Mouse (Mus musculus) heart, adult 18-20 months (tissue): ENCODE data around the gene Ppp1r1b. TPM values are rescaled to one million over a fixed set of nuclear protein-coding genes. Genes with fewer than 3 reads are reported as not detected.

Source experiments
- DNase-seq, 2 experiments: peaks; one replicate each; pipeline ENCODE4 v3.0.0; 2021 to 2022; ENCODE audit warnings: mixed read lengths in 1 of 2
- total RNA-seq, 2 experiments: library from RNA; stranded (reverse); gene quantifications; 2 replicates each; pipeline ENCODE4 v1.2.3; 2021

Gene Ppp1r1b
- total RNA-seq, 2 experiments from 2014 or later, result 4.3 to 5.1 TPM

DNA sequence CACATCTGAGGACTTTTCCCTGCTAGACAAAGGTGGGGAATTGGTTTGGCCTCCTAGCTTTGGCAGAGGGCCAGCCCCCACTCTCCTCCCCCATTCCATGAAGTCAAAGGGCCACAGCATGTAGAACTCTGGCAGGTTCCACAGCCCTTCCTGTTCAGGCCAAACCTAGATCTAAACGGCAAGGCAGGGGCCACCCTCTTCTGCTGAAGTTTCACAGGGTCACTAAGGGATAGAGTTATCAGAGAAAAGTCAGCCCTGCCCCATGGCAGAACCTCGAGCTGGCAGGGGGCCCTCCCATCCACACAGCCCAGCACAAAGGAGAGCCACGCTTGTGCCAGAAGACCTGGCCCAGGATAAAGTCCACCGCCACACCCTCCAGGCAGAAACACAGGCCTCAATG lies 46.8 kb downstream of the Ppp1r1b start:
- DNase-seq, result peak; percentile 66 to 83

DNA sequence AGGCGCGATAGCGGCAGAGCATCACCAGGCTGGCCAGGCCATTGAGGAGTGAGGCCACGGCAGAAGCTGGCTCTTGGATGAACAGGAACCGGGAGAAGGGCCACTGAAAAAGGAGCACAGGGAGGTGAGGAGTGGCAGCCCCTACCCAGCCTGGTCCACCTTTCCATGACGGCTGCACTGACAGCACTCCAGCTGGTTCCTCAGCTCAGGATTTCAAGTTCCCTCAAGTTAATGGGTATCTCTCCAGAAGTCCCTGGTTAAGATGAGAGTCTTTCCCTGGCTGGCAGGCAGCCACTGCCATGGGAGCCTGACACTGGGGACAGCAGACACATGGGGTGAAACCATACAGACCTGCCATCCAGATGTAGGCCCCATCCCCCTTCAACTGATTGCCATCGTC lies 49.7 kb downstream of the Ppp1r1b start:
- no peak for DNase-seq

DNA sequence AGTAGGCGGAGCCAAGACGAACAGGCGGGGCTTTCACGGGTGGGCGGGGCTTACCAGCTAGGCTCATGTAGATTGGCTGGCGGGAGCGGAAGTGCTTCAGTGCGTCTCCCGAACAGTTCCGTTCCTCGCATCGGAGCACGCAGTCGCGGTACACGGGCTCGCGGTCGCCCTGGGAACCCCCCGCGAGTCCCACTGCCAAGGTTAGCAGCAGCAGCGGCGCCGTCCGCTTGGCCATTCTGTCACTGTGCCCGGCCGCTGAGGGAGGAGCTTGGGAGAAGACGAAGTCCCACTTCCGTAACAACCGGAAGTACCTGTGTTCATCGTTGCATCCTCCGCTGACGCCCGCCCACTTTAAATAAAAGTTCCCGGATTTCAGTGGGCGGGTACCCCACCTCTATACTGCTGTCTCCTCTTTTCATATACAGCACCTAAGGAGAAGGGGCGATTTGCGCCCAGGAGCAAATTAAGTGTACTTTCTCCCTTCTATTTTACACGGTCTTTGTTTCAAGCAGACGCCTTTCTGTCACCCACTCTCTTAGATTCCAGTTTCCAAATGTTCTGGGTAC lies 52.0 kb downstream of the Ppp1r1b start, which contains the start of gene Pgap3:
Gene Pgap3, minus strand, starts transcription at position 330 of the 566 bp plus-strand sequence.
- DNase-seq, result peak; percentile 92

DNA sequence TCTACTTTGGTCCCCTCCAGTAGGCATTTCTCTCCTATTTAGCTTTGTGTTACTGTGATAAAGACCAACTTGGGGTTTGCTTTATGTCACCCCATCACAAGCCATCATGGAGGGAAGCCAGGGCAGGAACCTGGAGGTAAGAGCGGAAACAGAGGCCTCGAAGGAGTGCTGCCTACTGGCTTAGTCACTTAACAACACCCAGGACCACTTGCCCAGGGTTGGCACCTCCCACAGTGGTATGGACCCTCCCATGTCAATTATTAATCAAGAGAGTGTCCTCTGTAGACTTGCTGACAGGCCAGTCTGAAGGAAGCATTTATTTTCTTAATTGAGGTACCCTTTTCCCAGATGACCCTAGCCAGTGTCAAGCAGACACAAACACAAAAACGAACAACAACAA lies 52.6 kb downstream of the Ppp1r1b start:
- no peak for DNase-seq

DNA sequence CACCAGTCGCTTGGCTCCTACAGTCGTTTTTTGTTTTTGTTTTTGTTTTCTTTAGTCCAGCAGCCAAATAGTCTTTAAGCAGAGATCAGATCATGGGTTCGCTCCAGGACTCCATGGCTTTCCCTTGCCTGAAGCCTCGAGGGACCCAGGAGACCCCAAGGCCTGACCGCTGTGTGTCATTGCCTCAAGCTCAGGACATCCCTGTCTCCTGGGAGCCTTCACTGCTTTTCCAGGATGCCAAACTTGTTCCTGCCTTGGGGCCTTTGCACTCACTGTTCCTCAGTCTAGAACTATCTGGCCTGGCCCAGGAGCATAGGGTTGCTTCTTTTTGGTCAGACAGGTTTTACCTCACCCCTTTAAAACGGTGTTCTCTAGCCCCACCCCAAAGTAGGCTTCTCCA lies 58.4 kb downstream of the Ppp1r1b start:
- DNase-seq, result no peak

Other genes with a start within 250 kb of the Ppp1r1b start
- 10 to 100 TPM; 19.1 to 22.2 TPM for gene Fbxl20, start 198.0 kb upstream of the Ppp1r1b start, total RNA-seq
- gene Med1, start 155.1 kb upstream of the Ppp1r1b start, total RNA-seq, result 10 to 100 TPM; 37.3 to 39.0 TPM
- gene Cdk12, start 145.3 kb upstream of the Ppp1r1b start, total RNA-seq, result 10 to 100 TPM; 18.2 to 22.1 TPM
- not detected for gene Neurod2, start 18.8 kb upstream of the Ppp1r1b start, total RNA-seq
- gene Stard3, start 10.0 kb downstream of the Ppp1r1b start, total RNA-seq, result 10 to 100 TPM; 15.8 to 20.6 TPM
- 1,000 to 10,000 TPM; 1,636 to 2,096 TPM for gene Tcap, start 35.4 kb downstream of the Ppp1r1b start, total RNA-seq
- under 1 TPM; 0.84 to 0.90 TPM for gene Pnmt, start 38.0 kb downstream of the Ppp1r1b start, total RNA-seq
- gene Pgap3, start 52.1 kb downstream of the Ppp1r1b start, total RNA-seq, result 1 to 10 TPM; 8.1 to 9.1 TPM
- gene Erbb2, start 64.1 kb downstream of the Ppp1r1b start, total RNA-seq, result 1 to 10 TPM; 5.6 to 5.9 TPM
- 10 to 100 TPM; 63.9 to 65.9 TPM for gene Mien1, start 90.6 kb downstream of the Ppp1r1b start, total RNA-seq
- gene Grb7, start 98.0 kb downstream of the Ppp1r1b start, total RNA-seq, result under 1 TPM; 0.21 to 0.30 TPM
- gene Ikzf3, start 197.6 kb downstream of the Ppp1r1b start, total RNA-seq, result 1 to 10 TPM in 1 of 2 experiments, under 1 TPM in 1; 0.89 to 5.0 TPM
- gene Zpbp2, start 202.7 kb downstream of the Ppp1r1b start, total RNA-seq, result not detected
- 10 to 100 TPM; 42.6 to 47.5 TPM for gene Ormdl3, start 239.0 kb downstream of the Ppp1r1b start, total RNA-seq
- gene Lrrc3c, start 249.9 kb downstream of the Ppp1r1b start, total RNA-seq, result not detected